Mouse (Mus musculus): ENCODE results near the gene Fbxo44.

Gene Fbxo44

DNA sequence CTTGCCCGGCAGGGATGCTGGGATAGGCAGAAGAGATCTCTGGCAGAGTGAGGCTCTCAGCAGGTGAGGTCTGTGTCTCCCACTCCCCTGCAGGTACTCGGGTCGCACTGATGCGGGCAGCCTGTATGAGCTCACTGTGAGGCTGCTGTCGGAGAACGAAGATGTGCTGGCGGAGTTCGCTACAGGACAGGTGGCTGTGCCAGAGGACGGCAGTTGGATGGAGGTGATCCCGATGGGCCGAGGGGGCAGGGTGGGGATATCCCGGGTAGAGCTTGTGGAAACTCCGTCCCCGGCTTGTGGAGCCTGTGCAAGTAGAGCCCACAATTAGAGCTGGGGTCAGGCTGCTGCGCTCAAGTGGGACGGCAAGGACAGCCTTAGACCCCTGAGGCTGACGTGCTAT lies 5.3 kb upstream of the Fbxo44 start:
- no peak for DNase-seq (ENCODE audit: low spot score in 2 of 2)

DNA sequence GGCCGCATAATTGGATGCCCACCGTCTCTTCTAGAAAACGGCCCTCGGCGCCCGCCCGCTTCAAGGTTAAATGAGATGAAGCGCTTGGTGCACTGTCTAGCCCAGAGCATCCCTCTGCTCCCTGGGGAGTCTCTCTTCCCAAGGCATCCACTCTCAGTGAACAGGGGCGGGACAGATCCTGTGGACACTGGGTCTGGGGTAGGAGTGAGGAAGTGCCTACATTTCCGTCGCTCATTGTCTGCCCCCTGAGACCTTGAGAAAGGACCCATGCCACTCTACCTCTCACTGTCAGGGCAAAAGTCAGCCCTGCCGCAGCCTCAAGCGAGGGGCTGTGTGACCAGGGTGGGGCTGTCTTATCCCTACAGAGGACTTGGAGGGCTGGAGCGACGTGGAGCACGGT lies 4.2 kb upstream of the Fbxo44 start:
- no peak for DNase-seq (ENCODE audit: low spot score in 2 of 2)

GRCm38 (mm10) chr4:148164002-148164439 lies 3.7 kb upstream of the Fbxo44 start:
- peak; percentile 29 to 77 for DNase-seq (ENCODE audit: low spot score in 2 of 2)

GRCm38 (mm10) chr4:148159544-148160435 lies 492 bp downstream of the Fbxo44 start:
- DNase-seq (ENCODE audit: low spot score in 2 of 2): peak; percentile 73 to 92

DNA sequence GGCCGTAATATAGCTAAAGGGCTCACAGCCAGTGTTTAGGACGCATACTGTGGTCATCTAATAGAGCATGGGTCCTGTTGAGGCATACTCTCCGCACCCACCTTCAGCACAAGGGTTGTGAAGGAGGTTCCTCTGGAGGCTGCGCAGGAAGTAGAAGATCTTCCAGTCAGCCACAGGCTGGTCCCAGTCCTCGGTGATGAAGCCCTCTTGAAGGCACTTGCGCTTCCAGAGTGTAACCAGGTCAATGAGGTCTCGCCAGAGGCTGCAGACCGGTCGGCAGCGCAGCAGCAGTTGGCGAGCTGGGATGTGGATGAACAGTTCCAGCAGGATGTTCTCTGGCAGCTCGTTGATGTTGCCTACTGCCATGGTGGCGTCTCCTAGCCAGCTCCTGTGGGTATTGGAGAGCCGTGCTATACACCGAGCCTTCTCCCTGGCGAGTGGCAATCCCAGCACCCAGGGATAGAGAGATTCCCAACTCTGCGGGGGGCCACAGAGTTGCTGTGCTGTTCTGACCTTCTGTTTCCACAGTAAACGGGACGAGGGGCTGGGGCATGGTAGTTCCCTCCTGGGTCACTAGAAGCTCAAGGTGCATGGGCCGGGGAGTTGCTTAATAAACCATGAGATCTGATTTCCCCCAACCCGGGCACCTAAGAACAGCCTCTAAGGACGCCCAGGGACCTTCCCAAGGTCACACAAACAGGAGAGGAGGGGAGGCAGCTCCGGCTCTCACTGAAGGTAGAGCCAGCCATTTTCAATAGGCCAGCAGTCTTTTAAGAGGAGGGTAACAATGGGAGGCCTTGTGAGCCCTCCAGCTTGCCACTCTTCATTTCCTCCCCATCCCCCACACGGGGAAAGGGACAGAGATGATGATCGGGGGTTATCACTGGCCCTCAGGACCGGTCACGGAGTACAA lies 1.6 kb downstream of the Fbxo44 start:
- no peak for DNase-seq (ENCODE audit: low spot score in 2 of 2)

DNA sequence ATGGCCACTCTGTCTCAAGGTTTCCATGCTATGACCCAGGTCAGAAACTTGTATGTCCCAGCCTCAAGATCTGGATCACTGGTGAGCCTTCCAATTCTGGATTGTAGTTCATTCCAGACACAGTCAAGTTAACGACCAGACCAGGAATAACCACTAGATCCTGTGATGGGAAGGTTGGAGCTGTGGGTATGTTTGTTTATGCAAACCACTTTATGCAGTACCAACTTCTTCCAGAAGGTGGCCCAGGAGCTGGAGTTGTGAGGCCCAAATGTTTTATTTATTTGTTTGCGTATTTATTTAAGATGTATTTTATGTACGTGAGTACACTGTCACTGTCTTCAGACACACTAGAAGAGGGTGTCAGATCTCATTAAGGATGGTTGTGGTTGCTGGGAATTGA lies 5.3 kb downstream of the Fbxo44 start:
- DNase-seq (ENCODE audit: low spot score in 2 of 2): peak in 1 of 2 experiments; percentile 69

DNA sequence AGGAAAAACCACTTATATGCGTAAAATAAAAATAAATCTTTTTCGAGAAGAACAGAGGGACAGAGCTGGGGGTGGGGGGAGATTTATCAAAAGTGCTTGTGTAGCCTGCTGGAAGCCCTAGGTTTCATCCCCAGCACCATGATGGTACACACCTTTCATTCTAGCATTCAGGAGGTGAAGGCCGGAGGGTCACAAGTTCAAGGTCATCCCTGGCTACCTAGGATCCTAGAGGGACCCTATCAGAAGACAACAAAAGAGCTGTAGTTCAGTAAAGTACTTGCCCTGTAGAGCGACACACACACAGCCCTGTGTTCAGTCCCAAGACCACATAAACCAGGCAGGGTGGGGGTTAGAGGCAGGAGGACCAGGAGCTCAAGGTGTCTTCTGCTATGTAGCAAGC lies 6.3 kb downstream of the Fbxo44 start:
- no peak for DNase-seq (ENCODE audit: low spot score in 2 of 2)

DNA sequence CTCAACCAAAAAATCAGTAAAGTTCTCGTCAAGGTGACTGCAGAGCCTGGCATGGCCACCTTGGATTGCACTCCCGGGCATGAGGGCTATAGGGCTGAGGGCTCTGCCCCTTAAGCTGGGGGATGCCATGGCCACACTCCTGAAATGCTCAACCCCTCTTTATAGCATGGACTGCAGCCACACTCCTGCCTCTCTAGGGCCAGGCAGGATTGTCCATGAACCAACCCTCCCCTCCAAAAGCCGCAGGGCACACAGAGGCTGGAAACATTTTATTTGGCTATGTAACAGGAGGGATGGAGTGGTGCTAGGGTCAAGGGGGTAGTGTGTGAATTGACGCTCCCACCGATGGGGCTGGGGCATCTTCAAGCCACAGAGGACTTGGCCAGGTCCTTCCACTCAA lies 7.7 kb downstream of the Fbxo44 start:
- no peak for DNase-seq (ENCODE audit: low spot score in 2 of 2)

DNA sequence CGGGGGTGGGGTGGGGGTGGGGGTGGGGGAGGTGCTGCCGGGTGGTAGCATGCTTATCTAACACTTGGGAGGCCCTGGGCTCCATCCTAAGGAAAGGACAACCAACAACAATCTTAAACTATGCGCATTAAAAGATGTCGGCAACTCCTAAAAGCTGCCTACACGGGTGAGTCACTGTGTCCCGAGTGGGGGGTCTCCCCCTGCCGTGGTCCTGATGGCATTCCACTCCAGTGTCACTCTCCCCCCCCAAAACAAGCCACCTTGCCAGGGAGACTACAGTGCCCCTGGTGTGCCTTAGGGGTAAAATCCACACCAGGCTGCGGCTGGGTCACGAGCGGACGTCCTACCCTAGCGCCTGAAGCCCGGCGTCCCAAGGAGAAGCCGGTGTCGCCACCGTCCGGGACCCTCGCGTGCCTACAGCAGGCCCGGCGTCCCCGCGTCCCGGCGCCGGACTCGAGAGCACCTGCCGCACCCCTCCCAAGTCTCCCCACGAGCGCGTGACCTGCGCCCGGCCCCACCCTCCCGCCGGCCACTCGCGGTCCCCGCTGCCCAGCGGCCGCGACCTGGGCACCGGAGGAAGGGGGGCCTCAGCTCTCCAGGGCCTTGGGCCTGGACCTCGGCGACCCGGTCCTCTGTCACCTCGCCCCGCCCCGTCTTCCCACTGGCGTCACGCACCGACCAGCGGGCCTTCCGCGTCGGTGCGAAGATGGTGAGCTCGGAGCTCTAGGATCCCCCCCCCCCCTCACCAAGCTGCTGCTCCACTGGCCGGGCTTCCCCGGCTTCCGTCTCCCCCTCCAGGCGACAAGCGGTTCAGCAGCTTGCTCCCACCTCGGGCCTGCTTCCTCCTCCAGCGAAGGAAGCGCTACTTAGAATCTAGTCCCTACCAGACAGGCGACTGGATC lies 8.8 kb downstream of the Fbxo44 start, which contains the start of gene Fbxo6:
Gene Fbxo6, minus strand, starts transcription at position 874 of the 902 bp plus-strand sequence.
- peak; percentile 64 to 82 for DNase-seq (ENCODE audit: low spot score in 2 of 2)

DNA sequence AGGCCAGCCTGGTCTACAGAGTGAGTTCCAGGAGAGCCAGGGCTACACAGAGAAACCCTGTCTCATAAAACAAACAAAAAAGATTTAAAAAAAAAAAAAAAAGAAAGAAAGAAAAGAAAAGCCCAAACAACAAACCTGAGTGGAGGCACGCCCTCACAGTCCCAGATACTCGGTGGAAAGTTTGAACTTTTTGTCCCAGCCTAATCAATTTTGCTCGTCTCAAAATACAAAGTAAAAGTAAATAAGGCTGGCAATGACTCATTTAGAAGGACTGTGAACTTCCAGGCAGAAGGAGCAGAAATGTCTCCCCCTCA lies 9.4 kb downstream of the Fbxo44 start:
- DNase-seq (ENCODE audit: low spot score in 2 of 2): no peak

DNA sequence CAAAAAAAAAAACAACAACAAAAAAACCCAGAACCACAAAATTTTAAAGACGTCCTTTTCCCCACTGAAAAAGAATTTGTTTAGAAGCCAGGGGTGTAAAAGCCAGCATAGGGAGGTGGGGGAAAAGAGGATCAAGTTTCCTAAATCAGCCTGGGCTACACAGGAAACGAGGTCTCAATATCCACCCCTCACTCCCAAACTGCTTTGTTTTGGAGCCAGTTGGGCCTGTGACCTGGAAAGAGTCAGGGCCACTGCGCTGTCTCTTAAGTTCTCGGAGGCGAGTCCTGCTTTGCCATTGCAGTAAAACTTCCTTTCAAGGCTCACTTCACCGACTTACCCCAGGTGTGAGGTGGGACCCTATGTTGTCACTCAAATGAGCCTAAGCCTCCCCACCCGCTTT lies 10.0 kb downstream of the Fbxo44 start:
- no peak for DNase-seq (ENCODE audit: low spot score in 2 of 2)

DNA sequence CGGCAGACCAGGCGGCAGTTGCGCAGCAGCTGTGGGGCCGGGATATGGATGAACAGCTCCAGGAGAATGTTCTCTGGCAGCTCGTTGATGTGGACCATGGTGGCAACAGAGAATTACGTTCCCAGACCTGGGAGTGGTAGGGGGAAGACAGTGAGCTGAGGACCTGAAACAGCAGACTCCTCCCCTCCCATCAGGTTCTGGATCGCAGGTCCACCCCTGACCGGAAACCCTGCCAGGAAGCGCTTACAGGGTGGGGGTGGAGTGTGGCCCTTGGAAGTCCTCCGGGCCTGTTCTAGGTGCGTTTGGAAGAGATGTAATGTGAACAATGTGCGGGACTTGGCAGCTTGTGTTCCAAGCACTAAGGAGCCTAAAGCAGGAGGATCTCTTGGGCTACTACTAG lies 10.7 kb downstream of the Fbxo44 start:
- no peak for DNase-seq (ENCODE audit: low spot score in 2 of 2)

DNA sequence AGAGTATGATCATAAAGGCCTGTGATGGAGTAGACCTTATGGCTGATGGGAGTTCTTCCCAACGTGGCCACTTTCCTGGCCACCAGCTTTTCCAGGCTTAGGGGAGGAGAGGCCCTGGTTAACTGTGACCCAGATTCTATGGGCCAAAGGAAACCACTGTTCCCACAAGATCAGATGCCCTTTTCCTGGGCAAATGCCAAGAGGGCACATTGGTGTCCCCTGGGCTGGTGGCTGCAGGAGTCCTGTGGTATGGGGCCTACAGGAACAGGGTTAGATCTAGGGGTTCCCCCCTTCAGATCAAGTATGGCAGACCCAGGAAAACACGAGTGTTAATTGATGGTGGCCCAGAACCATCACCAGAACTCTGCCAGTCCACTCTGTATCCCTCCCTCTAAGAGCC lies 12.6 kb downstream of the Fbxo44 start:
- DNase-seq (ENCODE audit: low spot score in 2 of 2): no peak

GRCm38 (mm10) chr4:148143721-148144120 lies 16.6 kb downstream of the Fbxo44 start:
- no peak for DNase-seq (ENCODE audit: low spot score in 2 of 2)

DNA sequence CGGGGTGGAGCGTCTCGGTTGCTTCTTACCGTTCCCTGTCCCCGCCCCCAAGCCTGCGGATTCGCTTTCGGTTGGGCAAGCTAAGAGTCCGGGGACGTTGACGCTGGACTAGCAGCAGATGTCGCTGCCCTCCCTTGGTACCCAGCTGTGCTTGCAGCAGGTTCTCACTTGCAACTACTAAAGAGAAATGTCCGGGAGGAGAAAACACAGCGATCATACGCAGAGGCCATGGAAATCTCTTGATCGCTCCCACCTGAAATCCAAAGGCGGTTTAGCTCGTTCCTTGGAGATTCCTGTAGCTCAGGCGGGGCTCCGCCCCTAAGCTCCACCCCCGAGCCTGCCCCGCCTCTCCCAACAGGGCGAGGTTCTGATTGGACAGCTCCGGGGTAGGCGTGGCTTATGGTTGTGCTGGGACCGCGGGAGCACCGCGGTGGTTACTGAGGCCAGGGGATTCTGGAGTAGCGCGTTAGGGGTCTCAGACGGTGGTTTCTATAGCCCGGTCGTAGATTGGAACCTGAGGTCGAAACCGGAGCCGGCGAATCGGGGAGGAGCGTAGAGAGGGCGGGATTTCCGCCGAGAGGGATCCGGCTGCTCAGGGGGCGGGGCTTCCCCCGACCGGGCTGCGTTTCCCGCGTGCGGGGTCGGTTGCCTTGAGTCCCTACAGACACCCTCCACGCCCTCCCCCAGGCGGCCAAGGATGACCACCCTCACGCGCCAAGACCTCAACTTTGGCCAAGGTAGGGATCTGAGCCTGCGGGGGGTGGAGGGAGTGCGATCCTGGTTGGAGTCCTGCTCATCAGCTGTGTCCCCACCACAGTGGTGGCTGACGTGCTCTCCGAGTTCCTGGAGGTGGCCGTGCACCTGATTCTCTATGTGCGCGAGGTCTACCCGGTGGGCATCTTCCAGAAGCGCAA lies 19.9 kb downstream of the Fbxo44 start:
- peak; percentile 95 to 99 for DNase-seq (ENCODE audit: low spot score in 2 of 2)

GRCm38 (mm10) chr4:148139767-148140097 lies 20.6 kb downstream of the Fbxo44 start:
- DNase-seq (ENCODE audit: low spot score in 2 of 2): no peak

- DNase-seq (ENCODE audit: low spot score in 2 of 2): no peak
These were observed 22.8 kb downstream of the Fbxo44 start for GRCm38 (mm10) chr4:148137503-148137902.

DNA sequence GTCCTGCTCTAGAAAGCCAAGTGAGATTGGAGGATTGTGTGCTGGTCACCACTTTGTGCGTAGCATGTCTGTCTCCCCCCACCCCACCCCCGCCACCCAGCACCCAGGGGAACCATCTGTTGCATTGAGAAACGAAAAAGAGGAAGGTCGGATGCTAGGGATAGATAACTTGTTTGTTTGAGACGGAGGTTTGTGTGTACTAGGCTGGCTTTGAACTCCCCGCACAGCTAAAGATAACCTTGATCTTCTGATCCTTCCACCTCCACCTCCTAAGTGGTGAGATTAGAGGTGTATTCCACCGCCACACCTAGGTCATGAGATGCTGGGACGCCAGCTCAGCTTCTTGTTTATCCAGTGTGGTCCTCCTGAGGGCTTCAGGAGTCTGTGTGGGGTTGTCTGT lies 25.3 kb downstream of the Fbxo44 start:
- DNase-seq (ENCODE audit: low spot score in 2 of 2): no peak

GRCm38 (mm10) chr4:148131497-148132081 lies 28.7 kb downstream of the Fbxo44 start:
- no peak for DNase-seq (ENCODE audit: low spot score in 2 of 2)

Data from spleen, postnatal 10 days (tissue).